Mouse (Mus musculus): Measurements from ENCODE around the gene Sirt2. TPM values are rescaled to one million over a fixed set of nuclear protein-coding genes. Genes with fewer than 3 reads are reported as not detected.

Sirt2 gene
- polyA plus RNA-seq, 1 experiment from 2014 or later: 77.0 TPM

GRCm38 (mm10) chr7:28807641-28808220 is 41.2 kb downstream of the Sirt2 start:
- no peaks in the 10 kb centered on the region; the same call in 1 of the 2 replicates for H3K36me3 ChIP-seq (ENCODE audit: control insufficient read depth, insufficient read depth, low read length)
- H3K27ac ChIP-seq (ENCODE audit: low read depth, low read length): peak overlapping the region; percentile 99; the same call in 1 of the 2 replicates
- 47% methylated on average over 6 of the region's 8 CpGs for WGBS
- ATAC-seq (ENCODE audit: insufficient read depth, low FRiP score, low TSS enrichment): no peak
- no peak for DNase-seq (ENCODE audit: low spot score)
- H3K4me2 ChIP-seq (ENCODE audit: low read depth): peak overlapping the region; percentile 99
- H3K4me3 ChIP-seq (ENCODE audit: low read depth, low read length): peak overlapping the region; percentile 85
- peaks cover 20% of the 10 kb centered on the region for H3K4me1 ChIP-seq (ENCODE audit: control insufficient read depth, insufficient read depth, low read length)
- H3K9ac ChIP-seq (ENCODE audit: low read length): peak overlapping the region; percentile 89
- no peaks in the 10 kb centered on the region for H3K9me3 ChIP-seq (ENCODE audit: control insufficient read depth, low read length)
- H3K27me3 ChIP-seq (ENCODE audit: control insufficient read depth, insufficient read depth, low read length): no peaks in the 10 kb centered on the region

GRCm38 (mm10) chr7:28808221-28808941 is 41.8 kb downstream of the Sirt2 start, which contains the start of gene Hnrnpl:
Gene Hnrnpl (plus strand): TSS chr7:28808541.
- WGBS: 4% methylated on average over 35 of the region's 35 CpGs

GRCm38 (mm10) chr7:28808957-28809393 is 42.4 kb downstream of the Sirt2 start:
- H3K9ac ChIP-seq (ENCODE audit: low read length): peak overlapping the region; percentile 89
- no peaks in the 10 kb centered on the region for H3K27me3 ChIP-seq (ENCODE audit: control insufficient read depth, insufficient read depth, low read length)
- peak overlapping the region; percentile 99 for H3K27ac ChIP-seq (ENCODE audit: low read depth, low read length)
- ATAC-seq (ENCODE audit: insufficient read depth, low FRiP score, low TSS enrichment): peak; percentile 72
- WGBS: 0% methylated on average over 31 of the region's 32 CpGs
- peak; percentile 95 for DNase-seq (ENCODE audit: low spot score)
- H3K9me3 ChIP-seq (ENCODE audit: control insufficient read depth, low read length): no peaks in the 10 kb centered on the region
- H3K36me3 ChIP-seq (ENCODE audit: control insufficient read depth, insufficient read depth, low read length): peaks cover 7% of the 10 kb centered on the region
- peaks cover 21% of the 10 kb centered on the region for H3K4me1 ChIP-seq (ENCODE audit: control insufficient read depth, insufficient read depth, low read length)
- peak overlapping the region; percentile 85 for H3K4me3 ChIP-seq (ENCODE audit: low read depth, low read length)
- H3K4me2 ChIP-seq (ENCODE audit: low read depth): peak overlapping the region; percentile 99

More at GRCm38 (mm10) chr7:28808221-28808941, 41.8 kb downstream of the Sirt2 start, which contains the start of gene Hnrnpl:
- H3K4me3 ChIP-seq (ENCODE audit: low read depth, low read length): peak within 1 kb of the TSS; percentile 85
- H3K9me3 ChIP-seq (ENCODE audit: control insufficient read depth, low read length): no peaks in the 10 kb centered on the region
- ATAC-seq (ENCODE audit: insufficient read depth, low FRiP score, low TSS enrichment) (peak; percentile 13; the same call in 1 of the 2 replicates), DNase-seq (ENCODE audit: low spot score) (no peak)
- H3K4me2 ChIP-seq (ENCODE audit: low read depth): peak within 1 kb of the TSS; percentile 99
- peaks cover 2% of the 10 kb centered on the region for H3K36me3 ChIP-seq (ENCODE audit: control insufficient read depth, insufficient read depth, low read length)
- H3K27me3 ChIP-seq (ENCODE audit: control insufficient read depth, insufficient read depth, low read length): no peaks in the 10 kb centered on the region
- H3K4me1 ChIP-seq (ENCODE audit: control insufficient read depth, insufficient read depth, low read length): peaks cover 20% of the 10 kb centered on the region
- H3K27ac ChIP-seq (ENCODE audit: low read depth, low read length): peak within 1 kb of the TSS; percentile 99
- H3K9ac ChIP-seq (ENCODE audit: low read length): peak within 1 kb of the TSS; percentile 89

DNA sequence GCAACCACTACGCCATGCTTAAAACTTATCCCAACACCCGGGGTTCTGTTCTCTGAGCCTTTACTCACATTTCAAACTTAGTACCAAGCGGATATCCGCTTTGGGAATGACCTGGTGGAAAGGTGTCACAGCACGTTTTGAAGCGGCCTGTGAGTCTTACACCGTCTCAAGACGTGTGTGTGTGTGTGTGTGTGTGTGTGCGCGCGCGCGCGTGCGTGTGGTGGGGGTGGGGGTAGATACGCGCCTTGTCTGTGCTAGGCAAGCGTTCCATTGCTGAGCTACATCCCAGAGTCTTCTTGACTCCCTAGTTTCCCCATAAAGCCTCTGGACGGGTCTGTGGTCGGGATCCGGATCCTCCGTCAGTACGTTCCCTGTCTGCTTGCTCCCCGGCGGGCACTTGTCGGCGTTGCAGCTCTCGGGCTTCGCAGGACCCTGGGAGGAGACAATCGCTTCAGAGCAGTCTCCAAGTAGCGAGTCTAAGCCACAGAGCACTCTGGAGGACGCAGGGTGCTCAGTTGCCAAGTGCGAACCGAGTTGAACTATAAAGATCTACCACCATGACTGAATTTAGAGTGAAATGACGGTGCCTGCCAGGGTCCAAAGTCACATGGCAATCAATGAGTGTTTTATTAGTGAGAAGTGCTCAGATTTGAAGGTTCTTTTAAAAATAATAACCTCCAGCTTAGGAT is 43.0 kb downstream of the Sirt2 start:
- peak; percentile 36 for ATAC-seq (ENCODE audit: insufficient read depth, low FRiP score, low TSS enrichment)

GRCm38 (mm10) chr7:28810107-28811066 is 43.9 kb downstream of the Sirt2 start:
- ATAC-seq (ENCODE audit: insufficient read depth, low FRiP score, low TSS enrichment) (peak; percentile 88), DNase-seq (ENCODE audit: low spot score) (peak; percentile 96)
- H3K9me3 ChIP-seq (ENCODE audit: control insufficient read depth, low read length): no peaks in the 10 kb centered on the region
- under 1% methylated on average over 58 of the region's 70 CpGs for WGBS
- H3K27ac ChIP-seq (ENCODE audit: low read depth, low read length): peak overlapping the region; percentile 99
- H3K4me3 ChIP-seq (ENCODE audit: low read depth, low read length): peak overlapping the region; percentile 85
- peaks cover 21% of the 10 kb centered on the region for H3K4me1 ChIP-seq (ENCODE audit: control insufficient read depth, insufficient read depth, low read length)
- peak overlapping the region; percentile 96 for H3K9ac ChIP-seq (ENCODE audit: low read length)
- H3K4me2 ChIP-seq (ENCODE audit: low read depth): peak overlapping the region; percentile 99
- peaks cover 19% of the 10 kb centered on the region for H3K36me3 ChIP-seq (ENCODE audit: control insufficient read depth, insufficient read depth, low read length)
- H3K27me3 ChIP-seq (ENCODE audit: control insufficient read depth, insufficient read depth, low read length): no peaks in the 10 kb centered on the region

More for the DNA sequence above, 43.0 kb downstream of the Sirt2 start:
- Histone ChIP-seq H3K4me3 (ENCODE audit: low read depth, low read length) (peak overlapping the region; percentile 85), H3K9me3 (ENCODE audit: control insufficient read depth, low read length) (no peaks in the 10 kb centered on the region), H3K9ac (ENCODE audit: low read length) (peak overlapping the region; percentile 89), H3K4me1 (ENCODE audit: control insufficient read depth, insufficient read depth, low read length) (peaks cover 21% of the 10 kb centered on the region), H3K36me3 (ENCODE audit: control insufficient read depth, insufficient read depth, low read length) (peaks cover 11% of the 10 kb centered on the region), H3K27ac (ENCODE audit: low read depth, low read length) (peak overlapping the region; percentile 99), H3K4me2 (ENCODE audit: low read depth) (peak overlapping the region; percentile 99), H3K27me3 (ENCODE audit: control insufficient read depth, insufficient read depth, low read length) (no peaks in the 10 kb centered on the region)
- under 1% methylated on average over 35 of the region's 35 CpGs for WGBS
- peak; percentile 76 for DNase-seq (ENCODE audit: low spot score)

DNA sequence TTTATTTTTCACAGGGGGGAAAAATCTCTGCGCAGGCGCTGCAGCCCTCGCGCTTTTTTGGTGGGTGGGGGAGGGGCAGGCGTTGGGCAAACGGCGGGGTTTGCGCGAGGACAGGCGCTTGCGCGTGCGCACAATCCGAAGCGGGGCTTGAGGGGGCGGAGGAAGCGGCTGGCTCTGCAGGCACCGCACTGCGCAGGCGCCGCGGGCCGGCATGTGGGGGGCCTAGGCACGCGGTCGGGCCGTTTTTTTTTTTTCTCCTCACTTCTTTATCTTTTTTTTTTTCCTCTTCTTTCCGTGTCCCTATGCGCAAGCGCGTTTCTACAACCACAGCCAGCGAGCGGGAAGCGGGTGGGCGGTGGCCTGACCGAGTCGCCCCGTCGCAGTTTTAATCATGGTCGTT is 44.7 kb downstream of the Sirt2 start:
- DNase-seq (ENCODE audit: low spot score) (peak; percentile 96), ATAC-seq (ENCODE audit: insufficient read depth, low FRiP score, low TSS enrichment) (no peak)
- Histone ChIP-seq H3K27me3 (ENCODE audit: control insufficient read depth, insufficient read depth, low read length) (no peaks in the 10 kb centered on the region), H3K9me3 (ENCODE audit: control insufficient read depth, low read length) (no peaks in the 10 kb centered on the region), H3K4me1 (ENCODE audit: control insufficient read depth, insufficient read depth, low read length) (peaks cover 21% of the 10 kb centered on the region), H3K27ac (ENCODE audit: low read depth, low read length) (peak overlapping the region; percentile 98), H3K4me2 (ENCODE audit: low read depth) (peak overlapping the region; percentile 77), H3K36me3 (ENCODE audit: control insufficient read depth, insufficient read depth, low read length) (peaks cover 27% of the 10 kb centered on the region), H3K4me3 (ENCODE audit: low read depth, low read length) (peak overlapping the region; percentile 82), H3K9ac (ENCODE audit: low read length) (peak overlapping the region; percentile 96)
- under 1% methylated on average over 40 of the region's 40 CpGs for WGBS

DNA sequence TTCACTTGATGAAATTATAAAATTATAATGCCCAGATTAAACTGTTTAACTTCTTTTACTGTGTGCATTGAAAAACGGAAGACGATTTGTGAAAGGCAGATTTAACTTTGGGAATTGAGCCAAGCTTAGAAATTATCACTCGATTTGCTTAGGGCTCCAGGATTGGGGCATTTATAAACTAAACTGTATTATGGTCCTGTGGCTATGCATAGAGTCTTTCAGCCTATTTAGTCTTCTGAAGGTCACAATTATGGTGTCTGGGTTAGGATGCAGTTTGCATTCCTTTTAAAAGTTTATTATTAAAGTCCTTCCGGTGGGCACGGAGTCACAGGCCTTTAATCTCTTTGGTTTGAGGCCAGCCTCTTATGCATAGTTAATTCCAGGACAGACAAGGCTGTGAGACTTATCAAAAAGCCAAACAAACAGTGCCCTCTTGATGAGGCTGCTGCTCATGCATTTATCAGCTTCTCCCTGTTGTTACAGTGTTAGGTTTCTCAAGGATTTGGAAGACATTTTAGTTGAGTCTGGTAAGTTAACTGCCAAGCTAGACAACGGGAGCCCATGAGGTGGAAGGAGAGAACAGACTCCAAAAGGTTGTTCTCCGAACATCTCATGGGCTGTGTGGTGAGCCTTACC is 45.2 kb downstream of the Sirt2 start:
- DNase-seq (ENCODE audit: low spot score): no peak
- peaks cover 23% of the 10 kb centered on the region for H3K4me1 ChIP-seq (ENCODE audit: control insufficient read depth, insufficient read depth, low read length)
- peak overlapping the region; percentile 82 for H3K4me3 ChIP-seq (ENCODE audit: low read depth, low read length)
- peak overlapping the region; percentile 77 for H3K4me2 ChIP-seq (ENCODE audit: low read depth)
- no peaks in the 10 kb centered on the region for H3K27me3 ChIP-seq (ENCODE audit: control insufficient read depth, insufficient read depth, low read length)
- ATAC-seq (ENCODE audit: insufficient read depth, low FRiP score, low TSS enrichment): no peak
- H3K9me3 ChIP-seq (ENCODE audit: control insufficient read depth, low read length): no peaks in the 10 kb centered on the region
- H3K36me3 ChIP-seq (ENCODE audit: control insufficient read depth, insufficient read depth, low read length): peaks cover 31% of the 10 kb centered on the region
- no peak overlapping the region for H3K27ac ChIP-seq (ENCODE audit: low read depth, low read length)
- WGBS: 15% methylated on average over 7 of the region's 7 CpGs
- H3K9ac ChIP-seq (ENCODE audit: low read length): peak overlapping the region; percentile 96
